Mouse (Mus musculus): ENCODE measurements around the gene C1qtnf1.

- TF ChIP-seq MAFK (IDR thresholded peaks at IDR 0.05; ENCODE audit: insufficient read depth, low read depth, low read length) (no peak), ZNF384 (IDR thresholded peaks at IDR 0.05; ENCODE audit: low read depth, low read length) (no peak), HCFC1 (IDR thresholded peaks at IDR 0.05; ENCODE audit: borderline replicate concordance, insufficient read depth, low read length) (no peak), ZC3H11A (IDR thresholded peaks at IDR 0.05; ENCODE audit: borderline replicate concordance, low read depth, low read length) (peak; percentile 38; the same call in 1 of the 2 replicates), CHD2 (IDR thresholded peaks at IDR 0.05; ENCODE audit: low read depth, low read length) (no peak)
Measured at GRCm38 (mm10) chr11:118379251-118380009, 48.6 kb upstream of the C1qtnf1 start.
